Mouse (Mus musculus): ENCODE data around the gene Aff1.

GRCm38 (mm10) chr5:103665876-103666275 lies 26.3 kb upstream of the Aff1 start:
- no peak for TF ChIP-seq TAL1 (IDR thresholded peaks at IDR 0.05; ENCODE audit: low read length)
- no peak for TF ChIP-seq GATA1 (IDR thresholded peaks at IDR 0.05; ENCODE audit: low read length)
